Mouse (Mus musculus) urinary bladder, postnatal 25 days (tissue): Measurements from ENCODE around the gene Ezh2.

ENCODE experiments used
- DNase-seq: peaks from one replicate; pipeline ENCODE4 v3.0.0; 2022; ENCODE audit warnings: low spot score

Ezh2 gene

GRCm38 (mm10) chr6:47552280-47552679 is 42.9 kb downstream of the Ezh2 start:
- no peak for DNase-seq

- DNase-seq = no peak
Observed at GRCm38 (mm10) chr6:47535333-47535732, 59.8 kb downstream of the Ezh2 start.

- DNase-seq = no peak
Observed at GRCm38 (mm10) chr6:47532547-47532946, 62.6 kb downstream of the Ezh2 start.

GRCm38 (mm10) chr6:47527655-47528054 is 67.5 kb downstream of the Ezh2 start:
- no peak for DNase-seq

GRCm38 (mm10) chr6:47527129-47527528 is 68.0 kb downstream of the Ezh2 start:
- DNase-seq = no peak

- no peak for DNase-seq
Observed at GRCm38 (mm10) chr6:47526446-47526845, 68.7 kb downstream of the Ezh2 start.

- no peak for DNase-seq
Observed at GRCm38 (mm10) chr6:47525041-47525440, 70.1 kb downstream of the Ezh2 start.

GRCm38 (mm10) chr6:47522431-47522830 is 72.7 kb downstream of the Ezh2 start:
- DNase-seq = no peak

GRCm38 (mm10) chr6:47520030-47520429 is 75.1 kb downstream of the Ezh2 start:
- no peak for DNase-seq

GRCm38 (mm10) chr6:47494562-47494961 is 100.6 kb downstream of the Ezh2 start:
- no peak for DNase-seq

- DNase-seq = no peak
Observed at GRCm38 (mm10) chr6:47482027-47482426, 113.1 kb downstream of the Ezh2 start.
